Mouse (Mus musculus) heart, postnatal 25 days (tissue): ENCODE measurements around the gene Ednrb. TPM values are rescaled to one million over a fixed set of nuclear protein-coding genes. Genes with fewer than 3 reads are reported as not detected.

Source experiments
- DNase-seq: peaks from one replicate; pipeline ENCODE4 v3.0.0; 2022; ENCODE audit warnings: low spot score
- intact Hi-C: fragments of 180-260 bp; cut with DNase I; formaldehyde crosslinking; loops from one replicate; pipeline ENCODE4 v1.15.1; 2025
- total RNA-seq, 2 experiments: library from RNA; stranded (reverse); gene quantifications; 2 replicates each; pipeline ENCODE4 v1.2.3; 2021

The Ednrb gene
- total RNA-seq, 2 experiments from 2014 or later = 15.9 to 20.4 TPM

DNA sequence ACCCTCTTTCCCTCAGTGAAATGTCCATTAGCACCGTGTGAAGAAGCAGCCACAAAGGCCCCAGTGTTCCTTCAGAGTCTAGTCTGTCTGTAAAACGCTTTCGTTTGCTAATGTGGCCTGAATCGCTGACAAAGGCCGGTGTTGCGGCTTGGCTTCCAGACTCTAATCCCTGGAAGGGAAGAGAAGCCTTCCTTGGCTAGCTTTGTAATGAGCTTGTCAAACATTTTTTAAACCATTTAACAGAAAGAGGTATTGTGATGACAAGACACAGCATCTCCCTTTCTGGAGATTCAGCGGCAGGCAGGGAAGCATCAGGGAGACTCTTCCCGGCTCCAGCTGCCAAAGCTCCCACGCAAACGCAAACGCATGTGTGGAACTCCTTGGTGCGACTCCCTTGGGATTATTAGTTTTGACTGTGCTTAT is 66.2 kb downstream of the Ednrb start:
- no peak for DNase-seq
- intact Hi-C loops = loop anchor here (2.0 kb wide), 1 partner anchor 17 kb away; no protein-coding TSS in a partner anchor

DNA sequence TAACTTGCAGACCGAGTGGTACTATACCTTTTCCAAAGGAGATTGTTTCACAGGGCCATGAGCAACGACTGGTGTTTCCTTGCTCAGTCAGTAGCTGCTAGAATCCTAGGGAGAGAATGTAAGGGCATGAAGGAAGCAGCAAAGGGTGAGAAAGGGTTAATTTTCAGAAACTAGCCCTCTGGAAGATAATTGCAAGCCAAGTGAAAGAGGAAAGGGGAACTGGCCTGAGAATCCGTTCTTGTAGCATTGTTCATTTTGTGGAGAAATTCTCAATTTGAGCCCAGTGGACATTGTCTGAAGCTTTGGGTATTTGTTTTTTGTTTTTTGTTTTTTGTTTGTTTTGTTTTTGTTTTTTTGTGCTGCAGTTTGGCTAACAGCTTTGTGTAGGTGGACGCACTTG is 66.8 kb downstream of the Ednrb start:
- intact Hi-C loops = no loop called here
- no peak for DNase-seq

DNA sequence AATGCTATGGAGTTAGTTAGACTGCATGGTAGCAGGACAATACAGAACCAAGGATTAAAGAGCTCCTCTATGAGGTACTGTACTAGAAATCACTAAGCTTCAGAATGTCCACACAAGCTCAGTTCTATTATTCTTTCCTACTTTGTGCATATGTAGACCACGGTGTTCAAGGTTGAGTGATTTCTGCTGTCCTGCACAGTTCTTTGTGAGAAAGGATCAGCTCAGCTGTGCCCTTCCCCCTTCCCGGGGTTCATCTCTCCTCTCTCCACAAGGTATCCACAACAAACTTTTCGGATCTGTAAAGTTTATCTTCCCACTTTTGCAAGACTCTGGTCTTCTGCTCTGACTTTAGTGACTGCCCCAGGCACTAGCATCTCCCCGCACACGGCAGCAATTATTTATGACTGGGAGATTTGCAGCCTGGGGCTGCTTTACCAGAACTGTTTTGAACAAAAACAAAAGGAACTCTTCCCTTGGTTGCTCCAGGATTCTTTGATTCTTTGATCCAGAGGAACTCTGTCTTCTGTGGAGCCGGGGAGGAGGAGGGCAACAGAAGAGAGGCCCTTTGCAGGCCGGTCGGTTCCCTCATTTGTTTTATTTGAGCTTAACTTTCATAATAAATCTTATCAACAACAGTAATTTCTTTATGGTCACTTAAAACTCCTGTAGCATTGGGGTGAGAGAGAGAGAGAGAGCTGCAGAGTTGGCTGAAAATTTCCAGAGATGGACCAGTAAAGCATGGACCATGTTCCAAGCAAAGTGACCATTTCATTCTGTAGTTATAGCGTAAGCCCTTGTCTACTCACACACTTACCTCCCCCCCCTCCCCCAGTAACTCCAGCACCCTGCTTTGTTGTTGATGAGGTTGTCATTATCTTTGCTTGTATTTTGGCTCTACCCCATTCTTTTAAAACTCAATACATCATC is 74.6 kb downstream of the Ednrb start:
- intact Hi-C loops = no loop called here
- no peak for DNase-seq

DNA sequence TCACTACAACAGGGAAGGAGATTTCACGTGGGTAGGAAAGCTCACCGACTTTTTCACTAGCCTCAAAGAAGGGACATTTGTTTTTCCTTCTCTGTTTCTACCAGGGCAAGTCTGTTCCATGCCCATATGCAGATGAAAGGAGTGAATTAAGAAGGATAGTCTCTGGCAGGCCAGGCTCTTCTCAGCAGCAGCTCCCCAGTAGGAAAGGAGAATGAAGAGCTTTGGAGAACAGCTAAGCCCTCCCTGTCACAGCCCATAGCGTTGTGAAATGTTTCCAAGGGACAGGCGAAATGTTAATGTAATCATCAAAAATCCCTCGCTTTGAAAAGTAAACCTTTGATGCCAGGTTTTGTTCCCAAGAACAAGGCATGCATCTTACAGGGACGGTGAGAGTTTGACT is 76.7 kb downstream of the Ednrb start:
- DNase-seq = no peak
- intact Hi-C loops = no loop called here

Other genes with a start within 250 kb of the Ednrb start
- under 1 TPM; 0.11 to 0.29 TPM for gene Slain1, start 194.2 kb downstream of the Ednrb start, total RNA-seq